Mouse (Mus musculus): ENCODE measurements at regions not wholly inside any gene's neighbourhood (a gene's known extent, or its start where the extent isn't known, plus 50 kb on each side); places are given as distances from the start of the nearest gene placed in this dataset.

- ATAC-seq (replicated peaks; ENCODE audit: insufficient number of reproducible peaks, low FRiP score, low TSS enrichment, low read depth) (no peak), DNase-seq (ENCODE audit: low spot score) (no peak)
- WGBS: 77% methylated on average over 6 of the region's 6 CpGs
- no peaks in the 10 kb centered on the region for H3K36me3 ChIP-seq (replicated peaks; ENCODE audit: control insufficient read depth, insufficient read depth, low read depth, low read length)
- H3K27ac ChIP-seq (replicated peaks; ENCODE audit: low read depth, low read length): no peak overlapping the region
- no peaks in the 10 kb centered on the region for H3K4me1 ChIP-seq (ENCODE audit: control insufficient read depth, insufficient read depth, low read length)
- no peak overlapping the region for H3K4me2 ChIP-seq (ENCODE audit: low read depth, low read length)
- no peaks in the 10 kb centered on the region for H3K9me3 ChIP-seq (replicated peaks; ENCODE audit: control insufficient read depth, low read length)
- H3K4me3 ChIP-seq (ENCODE audit: low read depth, low read length): no peak overlapping the region
- no peak overlapping the region for H3K9ac ChIP-seq (replicated peaks; ENCODE audit: low read length)
- no peaks in the 10 kb centered on the region for H3K27me3 ChIP-seq (ENCODE audit: control insufficient read depth, insufficient read depth, low read length)
These were observed 599.1 kb downstream of the Gm19410 start for GRCm38 (mm10) chr8:36364567-36365231.

DNA sequence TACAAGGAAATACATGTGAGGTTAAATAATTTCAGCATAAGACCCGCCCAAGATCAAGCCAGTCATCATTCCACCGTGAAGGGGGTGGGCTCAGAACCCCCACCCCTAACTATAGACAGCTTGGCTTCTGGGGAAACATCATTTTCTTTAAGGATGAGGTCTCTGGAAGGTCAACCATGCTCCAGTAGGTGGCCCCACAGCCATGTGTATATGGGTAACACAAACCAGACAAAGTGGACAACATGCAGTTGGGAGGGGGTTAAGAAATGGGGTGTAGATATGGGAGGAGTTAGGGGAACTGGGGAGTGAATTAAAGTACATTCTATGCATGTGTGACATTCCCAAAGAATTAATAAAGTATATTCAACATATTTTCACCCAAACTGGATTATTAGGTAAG, 600.4 kb downstream of the Gm19410 start:
- Histone ChIP-seq H3K9me3 (replicated peaks; ENCODE audit: control insufficient read depth, low read length) (no peaks in the 10 kb centered on the region), H3K4me2 (ENCODE audit: low read depth, low read length) (no peak overlapping the region), H3K36me3 (replicated peaks; ENCODE audit: control insufficient read depth, insufficient read depth, low read depth, low read length) (no peaks in the 10 kb centered on the region), H3K4me3 (ENCODE audit: low read depth, low read length) (no peak overlapping the region), H3K9ac (replicated peaks; ENCODE audit: low read length) (no peak overlapping the region), H3K27ac (replicated peaks; ENCODE audit: low read depth, low read length) (no peak overlapping the region), H3K4me1 (ENCODE audit: control insufficient read depth, insufficient read depth, low read length) (no peaks in the 10 kb centered on the region), H3K27me3 (ENCODE audit: control insufficient read depth, insufficient read depth, low read length) (no peaks in the 10 kb centered on the region)
- ATAC-seq (replicated peaks; ENCODE audit: insufficient number of reproducible peaks, low FRiP score, low TSS enrichment, low read depth) (no peak), DNase-seq (ENCODE audit: low spot score) (no peak)
- 59% methylated on average over 2 of the region's 2 CpGs for WGBS

- Histone ChIP-seq H3K4me1 (ENCODE audit: control insufficient read depth, insufficient read depth, low read length) (no peaks in the 10 kb centered on the region), H3K9me3 (replicated peaks; ENCODE audit: control insufficient read depth, low read length) (no peaks in the 10 kb centered on the region), H3K36me3 (replicated peaks; ENCODE audit: control insufficient read depth, insufficient read depth, low read depth, low read length) (no peaks in the 10 kb centered on the region), H3K4me3 (ENCODE audit: low read depth, low read length) (no peak overlapping the region), H3K9ac (replicated peaks; ENCODE audit: low read length) (no peak overlapping the region), H3K27ac (replicated peaks; ENCODE audit: low read depth, low read length) (no peak overlapping the region), H3K27me3 (ENCODE audit: control insufficient read depth, insufficient read depth, low read length) (no peaks in the 10 kb centered on the region), H3K4me2 (ENCODE audit: low read depth, low read length) (no peak overlapping the region)
- WGBS: 65% methylated on average over 5 of the region's 5 CpGs
- DNase-seq (ENCODE audit: low spot score) (peak; percentile 62), ATAC-seq (replicated peaks; ENCODE audit: insufficient number of reproducible peaks, low FRiP score, low TSS enrichment, low read depth) (no peak)
These were observed 611.2 kb downstream of the Gm19410 start for GRCm38 (mm10) chr8:36376579-36377350.

- ATAC-seq (replicated peaks; ENCODE audit: insufficient number of reproducible peaks, low FRiP score, low TSS enrichment, low read depth) (no peak), DNase-seq (ENCODE audit: low spot score) (no peak)
- Histone ChIP-seq H3K36me3 (replicated peaks; ENCODE audit: control insufficient read depth, insufficient read depth, low read depth, low read length) (no peaks in the 10 kb centered on the region), H3K4me1 (ENCODE audit: control insufficient read depth, insufficient read depth, low read length) (no peaks in the 10 kb centered on the region), H3K27ac (replicated peaks; ENCODE audit: low read depth, low read length) (no peak overlapping the region), H3K9me3 (replicated peaks; ENCODE audit: control insufficient read depth, low read length) (no peaks in the 10 kb centered on the region), H3K4me3 (ENCODE audit: low read depth, low read length) (no peak overlapping the region), H3K27me3 (ENCODE audit: control insufficient read depth, insufficient read depth, low read length) (no peaks in the 10 kb centered on the region), H3K4me2 (ENCODE audit: low read depth, low read length) (no peak overlapping the region), H3K9ac (replicated peaks; ENCODE audit: low read length) (no peak overlapping the region)
- WGBS: 84% methylated on average over 9 of the region's 9 CpGs
These were observed 598.9 kb upstream of the AI429214 start for GRCm38 (mm10) chr8:36394487-36394886.

- Histone ChIP-seq H3K27ac (replicated peaks; ENCODE audit: low read depth, low read length) (no peak overlapping the region), H3K4me1 (ENCODE audit: control insufficient read depth, insufficient read depth, low read length) (no peaks in the 10 kb centered on the region), H3K36me3 (replicated peaks; ENCODE audit: control insufficient read depth, insufficient read depth, low read depth, low read length) (no peaks in the 10 kb centered on the region), H3K9me3 (replicated peaks; ENCODE audit: control insufficient read depth, low read length) (no peaks in the 10 kb centered on the region), H3K9ac (replicated peaks; ENCODE audit: low read length) (no peak overlapping the region), H3K27me3 (ENCODE audit: control insufficient read depth, insufficient read depth, low read length) (no peaks in the 10 kb centered on the region), H3K4me3 (ENCODE audit: low read depth, low read length) (no peak overlapping the region), H3K4me2 (ENCODE audit: low read depth, low read length) (no peak overlapping the region)
- no peak for ATAC-seq (replicated peaks; ENCODE audit: insufficient number of reproducible peaks, low FRiP score, low TSS enrichment, low read depth)
- WGBS: 83% methylated on average over 1 of the region's 1 CpGs
- DNase-seq (ENCODE audit: low spot score): no peak
These were observed 596.9 kb upstream of the AI429214 start for GRCm38 (mm10) chr8:36396493-36396892.

GRCm38 (mm10) chr8:36406706-36407105, 586.7 kb upstream of the AI429214 start:
- no peaks in the 10 kb centered on the region for H3K36me3 ChIP-seq (replicated peaks; ENCODE audit: control insufficient read depth, insufficient read depth, low read depth, low read length)
- no peak overlapping the region for H3K27ac ChIP-seq (replicated peaks; ENCODE audit: low read depth, low read length)
- no peaks in the 10 kb centered on the region for H3K27me3 ChIP-seq (ENCODE audit: control insufficient read depth, insufficient read depth, low read length)
- 84% methylated on average over 2 of the region's 2 CpGs for WGBS
- no peak overlapping the region for H3K4me3 ChIP-seq (ENCODE audit: low read depth, low read length)
- ATAC-seq (replicated peaks; ENCODE audit: insufficient number of reproducible peaks, low FRiP score, low TSS enrichment, low read depth): no peak
- H3K9ac ChIP-seq (replicated peaks; ENCODE audit: low read length): no peak overlapping the region
- no peaks in the 10 kb centered on the region for H3K4me1 ChIP-seq (ENCODE audit: control insufficient read depth, insufficient read depth, low read length)
- no peak for DNase-seq (ENCODE audit: low spot score)
- no peak overlapping the region for H3K4me2 ChIP-seq (ENCODE audit: low read depth, low read length)
- no peaks in the 10 kb centered on the region for H3K9me3 ChIP-seq (replicated peaks; ENCODE audit: control insufficient read depth, low read length)

Measured in embryonic facial prominence, embryonic 11.5 days (tissue).